Mouse (Mus musculus): ENCODE results near the gene Lbp. TPM values are rescaled to one million over a fixed set of nuclear protein-coding genes. Genes with fewer than 3 reads are reported as not detected.

The Lbp gene
- polyA plus RNA-seq (2015; fragmentation: Nextera tagmentation; extraction: Ambion mirVana), result 3.8 and 4.6 TPM in 2 replicates

DNA sequence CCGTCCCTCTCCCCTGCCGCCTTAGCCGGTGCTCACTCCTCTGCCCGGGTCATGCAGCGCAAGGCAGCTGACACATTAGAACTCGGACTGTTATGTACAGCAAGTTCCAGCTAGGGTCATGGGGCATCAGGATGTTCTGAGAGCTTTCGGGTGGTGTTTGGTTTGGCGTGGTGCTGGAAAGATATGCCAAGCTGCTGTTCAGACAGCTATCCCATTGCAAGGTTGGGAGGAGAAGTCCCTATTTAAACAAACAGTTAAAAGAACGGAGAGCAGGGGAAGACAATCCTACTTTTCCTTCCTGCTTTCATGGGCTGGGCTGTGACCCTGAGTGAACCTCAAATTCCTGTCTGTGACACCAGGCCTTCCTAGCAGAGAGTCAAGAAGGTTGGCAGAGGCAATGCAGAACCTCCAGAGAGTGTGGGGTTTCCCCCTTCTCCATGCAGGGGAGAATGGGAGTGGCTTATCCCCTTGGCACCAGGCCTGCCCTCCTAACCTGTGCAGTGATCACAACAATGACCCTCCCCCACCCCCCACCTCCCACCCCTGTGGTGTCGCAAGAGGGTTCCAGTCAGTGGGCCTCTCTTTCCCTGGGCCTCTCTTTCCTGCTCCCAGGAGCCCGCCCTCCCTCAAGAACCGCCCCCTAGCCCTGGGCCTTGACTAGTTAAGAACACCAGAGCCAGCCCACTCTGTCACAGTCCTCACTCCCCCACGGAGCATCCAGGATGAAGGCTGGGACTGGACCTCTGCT, at the start of gene Lbp:
Gene Lbp, plus strand, starts transcription at position 546 of the 748 bp plus-strand sequence.
- ATAC-seq, result peak; percentile 89
- Histone ChIP-seq H3K9ac (ENCODE audit: low read depth, low read length) (no peak within 1 kb of the TSS), H3K4me2 (ENCODE audit: low read depth, low read length) (0 out of 2 replicates have a peak within 1 kb of the TSS, but pooled peaks have one; percentile 20), H3K4me1 (ENCODE audit: control insufficient read depth, insufficient read depth, low read length) (peaks cover 9% of the 10 kb centered on the region; the same call in 1 of the 2 replicates), H3K27ac (ENCODE audit: low read length) (peak within 1 kb of the TSS; percentile 25; the same call in 1 of the 2 replicates), H3K4me3 (ENCODE audit: low read length) (no peak within 1 kb of the TSS), H3K27me3 (replicated peaks; ENCODE audit: control insufficient read depth, insufficient read depth, low read length) (no peaks in the 10 kb centered on the region), H3K9me3 (ENCODE audit: control insufficient read depth, low read length) (no peaks in the 10 kb centered on the region), H3K36me3 (ENCODE audit: control insufficient read depth, insufficient read depth, low read length) (no peaks in the 10 kb centered on the region)
- WGBS, result 24% methylated on average over 12 of the region's 13 CpGs

GRCm38 (mm10) chr2:158256894-158257293, 49.4 kb upstream of the Lbp start:
- WGBS, result 7% methylated on average over 5 of the region's 5 CpGs
- Histone ChIP-seq H3K4me2 (ENCODE audit: low read depth, low read length) (0 out of 2 replicates have a peak overlapping the region, but pooled peaks have one; percentile 7), H3K36me3 (ENCODE audit: control insufficient read depth, insufficient read depth, low read length) (no peaks in the 10 kb centered on the region), H3K9me3 (ENCODE audit: control insufficient read depth, low read length) (no peaks in the 10 kb centered on the region), H3K4me3 (ENCODE audit: low read length) (no peak overlapping the region), H3K27me3 (replicated peaks; ENCODE audit: control insufficient read depth, insufficient read depth, low read length) (no peaks in the 10 kb centered on the region), H3K4me1 (ENCODE audit: control insufficient read depth, insufficient read depth, low read length) (peaks cover 14% of the 10 kb centered on the region), H3K27ac (ENCODE audit: low read length) (no peak overlapping the region), H3K9ac (ENCODE audit: low read depth, low read length) (peak overlapping the region; percentile 27)
- ATAC-seq, result peak; percentile 71

- no peak within 1 kb of the TSS for H3K27ac ChIP-seq (ENCODE audit: low read length)
Measured at GRCm38 (mm10) chr2:158258005-158258418, 48.3 kb upstream of the Lbp start, which contains the start of gene Bpi. Gene Bpi (plus strand): TSS chr2:158258094.

DNA sequence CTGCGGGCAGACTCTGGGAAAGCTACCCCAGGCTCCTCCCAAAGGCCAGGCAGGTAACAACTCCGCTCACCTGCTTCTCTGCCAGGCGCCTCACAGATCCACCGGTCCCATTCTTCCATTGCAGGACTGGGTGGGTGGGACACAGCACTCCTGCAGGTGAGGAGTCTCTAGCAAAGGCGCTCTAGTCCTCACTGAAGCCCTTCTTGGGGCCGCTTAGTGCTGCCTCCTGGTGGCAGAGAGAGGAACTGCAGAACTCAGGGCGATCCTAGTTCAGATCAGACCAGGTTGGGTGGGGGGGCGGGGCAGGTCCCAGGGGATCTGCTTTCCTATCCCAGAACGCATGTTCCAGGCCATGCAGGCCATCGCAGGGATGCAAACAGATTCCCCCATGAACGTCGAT, 47.5 kb upstream of the Lbp start:
- H3K36me3 ChIP-seq (ENCODE audit: control insufficient read depth, insufficient read depth, low read length), result no peaks in the 10 kb centered on the region
- H3K4me2 ChIP-seq (ENCODE audit: low read depth, low read length), result no peak overlapping the region
- no peaks in the 10 kb centered on the region for H3K27me3 ChIP-seq (replicated peaks; ENCODE audit: control insufficient read depth, insufficient read depth, low read length)
- ATAC-seq, result peak; percentile 59
- no peak overlapping the region for H3K4me3 ChIP-seq (ENCODE audit: low read length)
- H3K9me3 ChIP-seq (ENCODE audit: control insufficient read depth, low read length), result no peaks in the 10 kb centered on the region
- WGBS, result 14% methylated on average over 12 of the region's 12 CpGs
- no peak overlapping the region for H3K9ac ChIP-seq (ENCODE audit: low read depth, low read length)
- H3K4me1 ChIP-seq (ENCODE audit: control insufficient read depth, insufficient read depth, low read length), result peaks cover 14% of the 10 kb centered on the region
- no peak overlapping the region for H3K27ac ChIP-seq (ENCODE audit: low read length)

More at GRCm38 (mm10) chr2:158258005-158258418, 48.3 kb upstream of the Lbp start, which contains the start of gene Bpi:
- H3K4me3 ChIP-seq (ENCODE audit: low read length), result no peak within 1 kb of the TSS
- no peaks in the 10 kb centered on the region for H3K9me3 ChIP-seq (ENCODE audit: control insufficient read depth, low read length)
- H3K4me1 ChIP-seq (ENCODE audit: control insufficient read depth, insufficient read depth, low read length), result peaks cover 14% of the 10 kb centered on the region
- 0 out of 2 replicates have a peak within 1 kb of the TSS, but pooled peaks have one; percentile 7 for H3K4me2 ChIP-seq (ENCODE audit: low read depth, low read length)
- no peaks in the 10 kb centered on the region for H3K36me3 ChIP-seq (ENCODE audit: control insufficient read depth, insufficient read depth, low read length)
- no peak for ATAC-seq
- H3K9ac ChIP-seq (ENCODE audit: low read depth, low read length), result peak within 1 kb of the TSS; percentile 27
- H3K27me3 ChIP-seq (replicated peaks; ENCODE audit: control insufficient read depth, insufficient read depth, low read length), result no peaks in the 10 kb centered on the region
- 67% methylated on average over 18 of the region's 18 CpGs for WGBS

- Histone ChIP-seq H3K4me2 (ENCODE audit: low read depth, low read length) (no peak overlapping the region), H3K4me1 (ENCODE audit: control insufficient read depth, insufficient read depth, low read length) (peaks cover 14% of the 10 kb centered on the region), H3K4me3 (ENCODE audit: low read length) (no peak overlapping the region), H3K36me3 (ENCODE audit: control insufficient read depth, insufficient read depth, low read length) (no peaks in the 10 kb centered on the region), H3K9ac (ENCODE audit: low read depth, low read length) (no peak overlapping the region), H3K27ac (ENCODE audit: low read length) (no peak overlapping the region), H3K9me3 (ENCODE audit: control insufficient read depth, low read length) (no peaks in the 10 kb centered on the region), H3K27me3 (replicated peaks; ENCODE audit: control insufficient read depth, insufficient read depth, low read length) (no peaks in the 10 kb centered on the region)
- WGBS, result 70% methylated on average over 8 of the region's 8 CpGs
- no peak for ATAC-seq
Measured at GRCm38 (mm10) chr2:158259498-158259897, 46.8 kb upstream of the Lbp start.

DNA sequence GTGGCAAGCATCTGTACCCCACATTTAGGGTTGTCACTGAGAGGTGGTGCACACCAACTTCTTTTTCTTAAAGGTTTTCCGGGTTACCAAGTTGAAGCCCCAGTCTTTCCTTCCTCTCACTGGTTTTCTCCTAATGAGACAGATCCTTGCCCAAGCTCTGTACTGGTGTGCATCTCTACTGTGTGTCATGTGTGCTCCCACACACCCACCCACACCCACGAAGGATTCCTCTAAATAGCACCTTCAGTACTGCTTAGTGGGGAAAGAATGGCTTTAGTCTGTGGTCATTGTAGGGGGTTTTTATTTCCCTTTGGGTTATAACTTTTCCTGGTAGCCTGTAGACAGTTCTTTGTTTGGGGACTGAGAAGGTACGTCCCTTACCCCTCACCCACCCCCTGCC, 41.4 kb upstream of the Lbp start:
- no peak overlapping the region for H3K9ac ChIP-seq (ENCODE audit: low read depth, low read length)
- H3K36me3 ChIP-seq (ENCODE audit: control insufficient read depth, insufficient read depth, low read length), result no peaks in the 10 kb centered on the region
- H3K27me3 ChIP-seq (replicated peaks; ENCODE audit: control insufficient read depth, insufficient read depth, low read length), result no peaks in the 10 kb centered on the region
- 78% methylated on average over 3 of the region's 3 CpGs for WGBS
- H3K4me1 ChIP-seq (ENCODE audit: control insufficient read depth, insufficient read depth, low read length), result no peaks in the 10 kb centered on the region
- no peak overlapping the region for H3K27ac ChIP-seq (ENCODE audit: low read length)
- no peaks in the 10 kb centered on the region for H3K9me3 ChIP-seq (ENCODE audit: control insufficient read depth, low read length)
- ATAC-seq, result no peak
- no peak overlapping the region for H3K4me2 ChIP-seq (ENCODE audit: low read depth, low read length)
- no peak overlapping the region for H3K4me3 ChIP-seq (ENCODE audit: low read length)

DNA sequence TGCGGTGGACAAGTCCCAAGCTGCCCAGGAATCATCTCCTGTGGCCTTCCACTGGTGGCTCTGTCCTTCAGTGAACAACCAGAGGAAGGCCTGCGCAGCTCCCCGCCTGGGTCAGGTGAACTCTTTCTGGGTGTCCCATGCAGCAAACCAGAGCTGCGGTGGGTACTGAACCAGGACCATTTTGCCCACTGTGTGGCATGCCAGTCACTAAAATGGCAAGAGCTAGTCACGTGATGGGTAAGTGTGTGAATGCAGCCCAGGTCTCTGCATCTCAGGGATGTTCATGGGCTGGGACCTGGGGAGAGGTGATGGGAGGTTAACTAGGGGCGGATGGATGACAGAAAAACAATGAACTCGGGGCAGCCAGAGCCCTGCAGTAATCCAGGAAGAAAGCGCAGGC, 36.3 kb upstream of the Lbp start:
- no peaks in the 10 kb centered on the region for H3K36me3 ChIP-seq (ENCODE audit: control insufficient read depth, insufficient read depth, low read length)
- no peaks in the 10 kb centered on the region for H3K4me1 ChIP-seq (ENCODE audit: control insufficient read depth, insufficient read depth, low read length)
- WGBS, result 83% methylated on average over 8 of the region's 8 CpGs
- no peak overlapping the region for H3K27ac ChIP-seq (ENCODE audit: low read length)
- no peak for ATAC-seq
- no peak overlapping the region for H3K4me2 ChIP-seq (ENCODE audit: low read depth, low read length)
- no peak overlapping the region for H3K9ac ChIP-seq (ENCODE audit: low read depth, low read length)
- H3K4me3 ChIP-seq (ENCODE audit: low read length), result no peak overlapping the region
- H3K9me3 ChIP-seq (ENCODE audit: control insufficient read depth, low read length), result no peaks in the 10 kb centered on the region
- H3K27me3 ChIP-seq (replicated peaks; ENCODE audit: control insufficient read depth, insufficient read depth, low read length), result no peaks in the 10 kb centered on the region

- no peak overlapping the region for H3K27ac ChIP-seq (ENCODE audit: low read length)
- no peaks in the 10 kb centered on the region for H3K4me1 ChIP-seq (ENCODE audit: control insufficient read depth, insufficient read depth, low read length)
- H3K9ac ChIP-seq (ENCODE audit: low read depth, low read length), result no peak overlapping the region
- H3K36me3 ChIP-seq (ENCODE audit: control insufficient read depth, insufficient read depth, low read length), result no peaks in the 10 kb centered on the region
- WGBS, result 14% methylated on average over 2 of the region's 2 CpGs
- H3K27me3 ChIP-seq (replicated peaks; ENCODE audit: control insufficient read depth, insufficient read depth, low read length), result no peaks in the 10 kb centered on the region
- no peak for ATAC-seq
- no peaks in the 10 kb centered on the region for H3K9me3 ChIP-seq (ENCODE audit: control insufficient read depth, low read length)
- H3K4me2 ChIP-seq (ENCODE audit: low read depth, low read length), result no peak overlapping the region
- no peak overlapping the region for H3K4me3 ChIP-seq (ENCODE audit: low read length)
Measured at GRCm38 (mm10) chr2:158273646-158274045, 32.6 kb upstream of the Lbp start.

DNA sequence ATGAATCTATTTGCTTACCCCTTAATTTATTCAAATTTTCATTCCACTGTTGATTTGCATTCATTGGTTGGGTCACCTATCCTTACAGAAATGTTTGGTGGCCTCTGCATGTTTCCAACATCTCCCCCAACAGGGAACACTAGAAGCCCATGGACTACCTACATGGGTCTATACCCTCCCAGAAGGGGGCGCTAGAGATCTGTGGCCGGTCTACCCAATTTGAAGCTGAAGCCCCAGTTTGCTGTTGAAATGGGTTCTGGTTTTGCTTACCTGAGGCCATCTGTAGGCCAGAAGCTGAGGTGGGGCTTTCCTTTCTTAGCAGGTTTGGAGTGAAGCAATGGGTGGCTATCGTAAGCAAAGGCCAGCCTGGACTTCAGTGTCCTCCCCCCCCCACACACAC, 30.9 kb upstream of the Lbp start:
- Histone ChIP-seq H3K9me3 (ENCODE audit: control insufficient read depth, low read length) (no peaks in the 10 kb centered on the region), H3K36me3 (ENCODE audit: control insufficient read depth, insufficient read depth, low read length) (no peaks in the 10 kb centered on the region), H3K27me3 (replicated peaks; ENCODE audit: control insufficient read depth, insufficient read depth, low read length) (no peaks in the 10 kb centered on the region), H3K4me1 (ENCODE audit: control insufficient read depth, insufficient read depth, low read length) (no peaks in the 10 kb centered on the region), H3K4me3 (ENCODE audit: low read length) (no peak overlapping the region), H3K4me2 (ENCODE audit: low read depth, low read length) (no peak overlapping the region), H3K9ac (ENCODE audit: low read depth, low read length) (no peak overlapping the region), H3K27ac (ENCODE audit: low read length) (no peak overlapping the region)
- 90% methylated on average over 3 of the region's 3 CpGs for WGBS
- no peak for ATAC-seq

Measured in intestine, embryonic 16.5 days (tissue).